Mouse (Mus musculus) limb, embryonic 11.5 days (tissue): ENCODE measurements around the gene Sgk2. TPM values are rescaled to one million over a fixed set of nuclear protein-coding genes. Genes with fewer than 3 reads are reported as not detected.
A peak's percentile ranks its signal among the peaks of the same experiment; 100 is the strongest.

Source experiments
- ATAC-seq: fragments of 200-750 bp; cut with Nextera tagmentation; 2 replicates; pipeline ENCODE4 v1.8.0; 2017; ENCODE audit warnings: low read depth; ENCODE audit not compliant: insufficient number of reproducible peaks, low FRiP score, low TSS enrichment
- DNase-seq: peaks from one replicate; pipeline ENCODE4 v3.0.0-alpha.2; 2015; ENCODE audit warnings: low spot score
- H3K27ac ChIP-seq: fragments of 300-500 bp; sonication (generic); replicated peaks from 2 replicates; pipeline ENCODE4 v1.5.1; 2014; ENCODE audit warnings: low read depth, mild to moderate bottlenecking, low read length
- H3K27me3 ChIP-seq: fragments of 300-500 bp; sonication (generic); 2 replicates; pipeline ENCODE4 v1.6.1; 2014; ENCODE audit warnings: mild to moderate bottlenecking, low read length, mixed read lengths; ENCODE audit not compliant: control insufficient read depth, insufficient read depth
- H3K36me3 ChIP-seq: fragments of 300-500 bp; sonication (generic); 2 replicates; pipeline ENCODE4 v1.6.1; 2014; ENCODE audit warnings: mild to moderate bottlenecking, low read length, moderate library complexity, mixed read lengths; ENCODE audit not compliant: control insufficient read depth, insufficient read depth
- H3K4me1 ChIP-seq: fragments of 300-500 bp; sonication (generic); 2 replicates; pipeline ENCODE4 v1.6.1; 2014; ENCODE audit warnings: low read length, mixed read lengths; ENCODE audit not compliant: control insufficient read depth, insufficient read depth
- H3K4me2 ChIP-seq: fragments of 300-500 bp; sonication (generic); 2 replicates; pipeline ENCODE4 v1.6.1; 2014; ENCODE audit warnings: low read depth, mild to moderate bottlenecking, moderate library complexity; ENCODE audit not compliant: severe bottlenecking
- H3K4me3 ChIP-seq: fragments of 300-500 bp; sonication (generic); 2 replicates; pipeline ENCODE4 v1.5.1; 2014; ENCODE audit warnings: low read depth, low read length
- H3K9ac ChIP-seq: fragments of 300-500 bp; sonication (generic); 2 replicates; pipeline ENCODE4 v1.6.1; 2014; ENCODE audit warnings: mild to moderate bottlenecking, low read length
- H3K9me3 ChIP-seq: fragments of 300-500 bp; sonication (generic); 2 replicates; pipeline ENCODE4 v1.6.1; 2016; ENCODE audit warnings: low read length; ENCODE audit not compliant: control insufficient read depth
- WGBS: fragments of 180-500 bp; shearing (Covaris S2); extraction: QIAGEN DNeasy Blood & Tissue Kit; methylation state at CpG from one replicate; pipeline ENCODE4 v1.1.7; 2014; 5-methylcytosine and 5-hydroxymethylcytosine counted together
- polyA plus RNA-seq: library from polyadenylated mRNA; unstranded; fragments of >200 nt; fragmentation: Nextera tagmentation; extraction: Ambion mirVana; gene quantifications from 2 replicates; pipeline ENCODE4 v1.2.1, GENCODE M21; 2014

Gene Sgk2
- polyA plus RNA-seq, 1 experiment from 2014 or later: not detected

DNA sequence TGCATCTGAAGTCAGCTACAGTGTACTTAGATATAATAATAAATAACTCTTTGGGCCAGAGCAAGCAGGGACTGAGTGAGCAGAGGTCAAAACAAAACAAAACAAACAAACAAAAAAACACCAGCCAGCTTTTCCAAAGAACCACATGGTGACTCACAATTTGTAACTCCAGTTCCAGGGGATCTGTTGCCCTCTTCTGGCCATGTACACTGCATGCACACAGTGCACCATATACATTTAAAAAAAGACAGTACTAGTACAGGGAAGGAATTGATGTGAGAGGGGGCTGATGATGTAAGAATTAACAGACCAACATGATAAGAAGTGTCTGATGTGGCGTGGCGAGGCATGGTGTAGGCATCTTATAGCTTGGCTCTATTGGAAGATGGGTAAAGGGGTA is 30.3 kb upstream of the Sgk2 start:
- Histone ChIP-seq H3K27ac (no peak overlapping the region), H3K9me3 (no peaks in the 10 kb centered on the region), H3K4me2 (no peak overlapping the region), H3K4me3 (no peak overlapping the region), H3K36me3 (no peaks in the 10 kb centered on the region), H3K27me3 (no peaks in the 10 kb centered on the region), H3K4me1 (no peaks in the 10 kb centered on the region), H3K9ac (no peak overlapping the region)
- no peak for ATAC-seq
- DNase-seq: no peak
- 95% methylated on average over 2 of the region's 2 CpGs for WGBS

DNA sequence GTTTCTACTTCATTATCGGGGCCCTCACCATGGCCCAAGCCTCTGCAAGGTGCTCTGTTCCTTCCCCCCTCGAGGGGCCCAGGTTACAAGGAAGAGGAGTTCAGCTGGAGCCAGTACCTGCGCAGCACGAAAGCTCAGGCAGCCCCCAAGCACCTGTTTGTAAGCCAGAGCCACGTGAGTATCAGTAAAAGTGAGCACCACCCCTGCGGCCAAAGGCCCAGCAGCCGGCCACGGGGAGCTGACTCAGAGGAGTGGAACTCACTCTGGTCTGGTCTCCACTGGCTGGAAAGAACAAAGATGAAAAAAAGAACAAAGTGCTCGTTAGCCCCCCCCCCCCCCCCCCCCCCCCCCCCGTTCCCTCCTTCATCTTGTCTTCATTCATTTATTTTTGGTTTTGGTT is 25.8 kb upstream of the Sgk2 start:
- H3K4me2 ChIP-seq: no peak overlapping the region
- 73% methylated on average over 9 of the region's 10 CpGs for WGBS
- ATAC-seq: no peak

DNA sequence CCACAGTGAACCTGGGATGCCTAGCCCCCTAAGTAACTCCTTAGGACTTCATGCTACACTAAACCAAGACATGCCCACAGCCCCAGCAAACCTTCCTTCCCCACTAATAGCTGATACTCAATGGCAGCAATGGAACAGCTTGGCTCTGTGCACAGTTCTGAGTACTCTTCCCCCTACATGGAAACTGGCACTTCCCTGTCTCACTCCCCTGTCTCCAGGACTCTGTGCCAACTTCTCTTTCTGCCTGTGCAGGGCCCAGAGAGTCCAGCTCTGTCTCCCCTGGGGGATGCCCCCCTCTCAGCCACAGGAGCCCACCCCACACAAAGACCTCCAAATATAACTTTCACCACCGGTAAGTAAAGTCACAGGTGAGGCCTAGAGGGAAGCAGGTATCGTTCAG is 20.4 kb upstream of the Sgk2 start:
- no peaks in the 10 kb centered on the region for H3K36me3 ChIP-seq
- DNase-seq (no peak), ATAC-seq (no peak)
- H3K4me1 ChIP-seq: no peaks in the 10 kb centered on the region
- no peak overlapping the region for H3K4me3 ChIP-seq
- H3K27ac ChIP-seq: no peak overlapping the region
- no peaks in the 10 kb centered on the region for H3K9me3 ChIP-seq
- H3K4me2 ChIP-seq: no peak overlapping the region
- H3K27me3 ChIP-seq: no peaks in the 10 kb centered on the region
- H3K9ac ChIP-seq: no peak overlapping the region
- 93% methylated on average over 2 of the region's 2 CpGs for WGBS

More for the DNA sequence above, 25.8 kb upstream of the Sgk2 start:
- no peak for DNase-seq
- no peaks in the 10 kb centered on the region for H3K9me3 ChIP-seq
- no peak overlapping the region for H3K4me3 ChIP-seq
- no peaks in the 10 kb centered on the region for H3K27me3 ChIP-seq
- no peak overlapping the region for H3K27ac ChIP-seq
- no peaks in the 10 kb centered on the region for H3K36me3 ChIP-seq
- no peak overlapping the region for H3K9ac ChIP-seq
- H3K4me1 ChIP-seq: no peaks in the 10 kb centered on the region

DNA sequence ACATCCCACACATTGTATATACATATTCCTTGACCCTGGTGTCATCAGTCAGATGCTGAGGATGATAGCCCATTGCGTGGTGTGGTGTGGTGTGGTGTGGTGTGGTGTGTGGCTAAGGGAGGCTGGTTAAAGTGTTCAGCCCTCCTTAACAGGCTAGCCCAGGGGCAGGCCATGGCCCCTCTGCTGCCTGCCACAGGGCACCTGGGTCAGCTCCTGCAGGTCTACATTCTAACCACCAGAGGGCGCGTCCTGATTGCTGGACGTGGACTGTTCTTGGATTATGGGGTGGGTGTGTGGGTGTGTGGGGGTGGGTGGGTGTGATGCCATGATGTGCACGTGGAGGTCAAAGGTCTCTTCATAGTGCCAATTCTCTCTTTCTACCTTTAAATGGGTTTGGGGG is 18.8 kb upstream of the Sgk2 start:
- Histone ChIP-seq H3K4me3 (no peak overlapping the region), H3K4me1 (no peaks in the 10 kb centered on the region), H3K27ac (no peak overlapping the region), H3K36me3 (no peaks in the 10 kb centered on the region), H3K27me3 (no peaks in the 10 kb centered on the region), H3K9me3 (no peaks in the 10 kb centered on the region), H3K4me2 (no peak overlapping the region), H3K9ac (no peak overlapping the region)
- 8% methylated on average over 5 of the region's 5 CpGs for WGBS
- ATAC-seq: no peak; the same call in 1 of the 2 replicates
- peak; percentile 64 for DNase-seq

DNA sequence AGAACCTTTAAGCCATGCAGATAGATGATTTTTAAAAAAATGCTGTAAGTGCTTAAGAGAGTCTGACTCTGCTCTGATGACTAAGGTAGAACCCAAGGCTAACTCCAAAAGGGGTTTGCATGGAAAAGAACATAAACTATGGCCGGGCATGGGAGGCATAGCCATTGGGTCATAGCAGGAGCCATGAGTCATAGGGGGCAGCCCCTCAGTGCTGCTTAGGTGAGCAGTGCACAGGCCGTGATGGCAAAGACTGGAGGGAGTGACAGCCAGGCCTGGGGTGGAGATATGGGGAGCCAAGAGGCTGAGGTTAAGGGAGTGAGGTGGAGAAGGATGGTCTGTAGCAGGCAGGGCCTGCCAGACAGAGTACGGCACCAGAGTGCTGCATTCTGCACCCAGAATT is 18.0 kb upstream of the Sgk2 start:
- no peaks in the 10 kb centered on the region for H3K36me3 ChIP-seq
- no peak overlapping the region for H3K4me3 ChIP-seq
- WGBS: 82% methylated on average over 3 of the region's 3 CpGs
- ATAC-seq (no peak), DNase-seq (no peak)
- H3K4me1 ChIP-seq: no peaks in the 10 kb centered on the region
- H3K9me3 ChIP-seq: no peaks in the 10 kb centered on the region
- no peak overlapping the region for H3K4me2 ChIP-seq
- no peak overlapping the region for H3K9ac ChIP-seq
- H3K27ac ChIP-seq: no peak overlapping the region
- no peaks in the 10 kb centered on the region for H3K27me3 ChIP-seq

DNA sequence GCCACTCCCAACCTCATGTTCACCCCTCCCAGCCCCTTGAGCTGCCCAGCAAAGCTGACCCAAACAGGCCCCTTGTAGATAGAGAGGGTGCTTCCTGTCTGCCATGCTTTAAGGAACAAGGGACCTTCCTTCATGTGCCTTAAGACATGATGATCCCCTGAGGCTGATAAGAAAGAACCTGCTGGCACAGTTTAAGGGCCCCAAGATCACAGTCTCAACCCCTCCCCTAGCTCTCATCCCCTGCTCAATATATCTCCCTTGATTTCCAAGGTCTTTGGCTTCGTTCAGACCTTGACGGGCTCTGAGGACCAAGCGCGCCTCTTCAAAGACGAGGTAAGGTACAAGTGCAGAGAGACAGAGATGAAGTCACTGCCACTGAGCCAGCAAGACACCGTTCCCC is 16.2 kb upstream of the Sgk2 start:
- ATAC-seq: no peak
- no peak overlapping the region for H3K4me2 ChIP-seq
- no peaks in the 10 kb centered on the region for H3K27me3 ChIP-seq
- no peaks in the 10 kb centered on the region for H3K36me3 ChIP-seq
- no peak for DNase-seq
- 84% methylated on average over 6 of the region's 6 CpGs for WGBS
- H3K4me3 ChIP-seq: no peak overlapping the region
- no peaks in the 10 kb centered on the region for H3K9me3 ChIP-seq
- no peaks in the 10 kb centered on the region for H3K4me1 ChIP-seq
- H3K27ac ChIP-seq: no peak overlapping the region
- H3K9ac ChIP-seq: no peak overlapping the region

DNA sequence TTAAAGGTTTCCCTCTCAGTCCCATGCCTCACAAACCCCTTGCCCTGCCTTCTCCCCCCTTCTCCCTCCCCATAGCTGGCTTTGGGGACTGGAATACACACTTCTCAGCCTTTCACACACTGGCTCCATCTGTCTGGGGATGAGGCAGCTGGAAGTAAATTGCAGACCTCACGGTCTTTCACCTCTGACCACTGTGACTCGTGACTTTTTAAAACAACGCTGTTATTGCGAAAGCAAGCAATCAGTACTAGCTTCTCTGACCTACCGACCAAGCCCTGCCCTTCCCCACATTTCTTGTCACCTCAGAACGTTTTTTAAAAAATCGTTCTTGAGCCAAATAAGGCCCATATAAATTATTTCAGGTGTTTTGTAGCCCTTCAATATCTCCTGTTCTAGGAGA is 14.4 kb upstream of the Sgk2 start:
- WGBS: 65% methylated on average over 7 of the region's 7 CpGs

DNA sequence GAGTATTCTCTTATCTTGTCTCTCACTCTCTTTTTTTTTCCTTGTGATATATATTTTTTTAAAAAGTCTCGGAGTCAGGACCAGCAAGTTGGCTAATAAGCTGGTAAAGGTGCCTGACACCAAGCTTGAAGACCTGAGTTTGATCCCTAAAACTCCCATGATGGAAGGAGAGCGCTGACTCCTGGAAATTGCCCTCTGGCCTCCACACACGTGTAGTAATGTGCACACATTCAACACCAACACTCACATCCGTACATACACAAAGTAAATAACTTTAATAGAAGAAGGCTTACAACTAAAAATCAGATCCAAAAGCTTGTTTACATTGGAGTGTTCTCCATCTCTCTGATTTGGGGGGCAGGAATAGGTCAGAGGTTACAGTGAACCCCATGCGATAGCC is 13.9 kb upstream of the Sgk2 start:
- Histone ChIP-seq H3K9ac (0 out of 2 replicates have a peak overlapping the region, but pooled peaks have one; percentile 27), H3K36me3 (no peaks in the 10 kb centered on the region), H3K4me1 (no peaks in the 10 kb centered on the region), H3K4me2 (no peak overlapping the region), H3K27me3 (no peaks in the 10 kb centered on the region), H3K27ac (no peak overlapping the region), H3K9me3 (no peaks in the 10 kb centered on the region), H3K4me3 (no peak overlapping the region)
- ATAC-seq: no peak
- 82% methylated on average over 5 of the region's 5 CpGs for WGBS
- DNase-seq: no peak

More for the DNA sequence above, 14.4 kb upstream of the Sgk2 start:
- no peaks in the 10 kb centered on the region for H3K36me3 ChIP-seq
- ATAC-seq (no peak), DNase-seq (no peak)
- H3K4me1 ChIP-seq: no peaks in the 10 kb centered on the region
- no peak overlapping the region for H3K4me3 ChIP-seq
- no peak overlapping the region for H3K27ac ChIP-seq
- no peaks in the 10 kb centered on the region for H3K27me3 ChIP-seq
- H3K9ac ChIP-seq: no peak overlapping the region
- H3K4me2 ChIP-seq: no peak overlapping the region
- H3K9me3 ChIP-seq: no peaks in the 10 kb centered on the region

DNA sequence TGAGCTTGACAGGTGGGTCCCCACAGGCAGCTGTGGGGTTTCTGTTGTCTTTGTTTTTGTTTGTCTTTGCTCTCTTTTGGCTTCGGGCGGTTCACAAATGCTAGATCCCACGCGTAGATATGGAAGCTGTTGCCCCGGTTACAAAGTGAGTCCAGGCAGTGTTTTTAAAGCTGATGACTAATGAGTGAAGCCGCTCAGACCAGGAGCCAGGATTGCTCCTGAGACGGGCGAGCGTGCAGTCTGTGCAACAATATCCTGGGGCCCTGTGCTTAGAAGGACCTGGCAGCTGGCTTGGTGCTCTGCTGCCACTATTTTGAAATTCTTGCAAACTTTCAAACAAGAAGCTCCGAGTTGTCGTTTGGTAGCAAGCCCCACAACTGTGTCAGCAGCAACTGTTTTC is 13.5 kb upstream of the Sgk2 start:
- WGBS: 49% methylated on average over 11 of the region's 11 CpGs
- Histone ChIP-seq H3K9ac (0 out of 2 replicates have a peak overlapping the region, but pooled peaks have one; percentile 27), H3K4me2 (no peak overlapping the region), H3K27me3 (no peaks in the 10 kb centered on the region), H3K36me3 (no peaks in the 10 kb centered on the region), H3K4me3 (no peak overlapping the region), H3K27ac (no peak overlapping the region), H3K9me3 (no peaks in the 10 kb centered on the region), H3K4me1 (no peaks in the 10 kb centered on the region)
- ATAC-seq (no peak), DNase-seq (peak; percentile 25)
